Mouse (Mus musculus): Measurements from ENCODE around the gene Plac8.

DNA sequence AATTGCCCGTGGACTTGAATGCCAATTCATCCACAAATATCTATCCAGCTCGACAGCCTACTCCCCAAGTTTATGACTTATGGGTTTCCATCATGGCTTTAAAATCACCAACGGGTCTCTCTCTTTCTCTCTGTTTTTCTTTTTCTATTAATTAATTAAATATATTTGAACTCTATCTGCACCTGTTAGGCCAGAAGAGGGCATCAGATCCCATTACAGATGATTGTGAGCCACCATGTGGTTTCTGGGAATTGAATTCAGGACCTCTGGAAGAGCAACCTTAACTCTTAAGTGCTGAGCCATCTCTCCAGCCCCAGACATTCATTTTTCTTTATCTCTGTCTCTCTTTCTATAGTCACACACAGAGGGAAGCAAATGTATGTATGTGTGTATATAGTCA lies 13.3 kb downstream of the Plac8 start:
- TF ChIP-seq POLR2A (IDR thresholded peaks at IDR 0.05; ENCODE audit: insufficient read depth, low read depth, low read length) (no peak), CTCF (IDR thresholded peaks at IDR 0.05; ENCODE audit: insufficient read depth, low read depth, low read length) (no peak)
